Mouse (Mus musculus): ENCODE measurements at regions not wholly inside any gene's neighbourhood (a gene's known extent, or its start where the extent isn't known, plus 50 kb on each side); places are given as distances from the start of the nearest gene placed in this dataset.

GRCm38 (mm10) chr10:37449894-37450293, 311.2 kb upstream of the Marcks start:
- DNase-seq (ENCODE audit: low spot score) = peak; percentile 36

GRCm38 (mm10) chr10:37447333-37448204, 308.8 kb upstream of the Marcks start:
- no peak for DNase-seq (ENCODE audit: low spot score)

- no peak for DNase-seq (ENCODE audit: low spot score)
These were observed 301.3 kb upstream of the Marcks start for GRCm38 (mm10) chr10:37439863-37440613.

GRCm38 (mm10) chr10:37438312-37438711, 299.6 kb upstream of the Marcks start:
- DNase-seq (ENCODE audit: low spot score) = no peak

- no peak for DNase-seq (ENCODE audit: low spot score)
These were observed 298.1 kb upstream of the Marcks start for GRCm38 (mm10) chr10:37436849-37437248.

- DNase-seq (ENCODE audit: low spot score) = no peak
These were observed 295.5 kb upstream of the Marcks start for GRCm38 (mm10) chr10:37434229-37434628.

GRCm38 (mm10) chr10:37423047-37423446, 284.3 kb upstream of the Marcks start:
- no peak for DNase-seq (ENCODE audit: low spot score)

GRCm38 (mm10) chr10:37422612-37423011, 283.9 kb upstream of the Marcks start:
- DNase-seq (ENCODE audit: low spot score) = no peak

GRCm38 (mm10) chr10:37416321-37416720, 277.6 kb upstream of the Marcks start:
- no peak for DNase-seq (ENCODE audit: low spot score)

GRCm38 (mm10) chr10:37412401-37412800, 273.7 kb upstream of the Marcks start:
- no peak for DNase-seq (ENCODE audit: low spot score)

- DNase-seq (ENCODE audit: low spot score) = no peak
These were observed 271.0 kb upstream of the Marcks start for GRCm38 (mm10) chr10:37409749-37410148.

GRCm38 (mm10) chr10:37407487-37407886, 268.8 kb upstream of the Marcks start:
- no peak for DNase-seq (ENCODE audit: low spot score)

GRCm38 (mm10) chr10:37404933-37405332, 266.2 kb upstream of the Marcks start:
- no peak for DNase-seq (ENCODE audit: low spot score)

GRCm38 (mm10) chr10:37404407-37404806, 265.7 kb upstream of the Marcks start:
- no peak for DNase-seq (ENCODE audit: low spot score)

- no peak for DNase-seq (ENCODE audit: low spot score)
These were observed 263.7 kb upstream of the Marcks start for GRCm38 (mm10) chr10:37402376-37402775.

GRCm38 (mm10) chr10:37400991-37401390, 262.3 kb upstream of the Marcks start:
- no peak for DNase-seq (ENCODE audit: low spot score)

GRCm38 (mm10) chr10:37400379-37400778, 261.7 kb upstream of the Marcks start:
- DNase-seq (ENCODE audit: low spot score) = no peak

GRCm38 (mm10) chr10:37397271-37397991, 258.7 kb upstream of the Marcks start:
- DNase-seq (ENCODE audit: low spot score) = peak; percentile 17

- no peak for DNase-seq (ENCODE audit: low spot score)
These were observed 251.3 kb upstream of the Marcks start for GRCm38 (mm10) chr10:37390011-37390410.

GRCm38 (mm10) chr10:37386216-37386615, 247.5 kb upstream of the Marcks start:
- no peak for DNase-seq (ENCODE audit: low spot score)

GRCm38 (mm10) chr10:37380024-37380423, 241.3 kb upstream of the Marcks start:
- no peak for DNase-seq (ENCODE audit: low spot score)

- no peak for DNase-seq (ENCODE audit: low spot score)
These were observed 239.4 kb upstream of the Marcks start for GRCm38 (mm10) chr10:37378002-37378702.
